Mouse (Mus musculus): ENCODE data around the gene Prdm11.

Gene Prdm11

DNA sequence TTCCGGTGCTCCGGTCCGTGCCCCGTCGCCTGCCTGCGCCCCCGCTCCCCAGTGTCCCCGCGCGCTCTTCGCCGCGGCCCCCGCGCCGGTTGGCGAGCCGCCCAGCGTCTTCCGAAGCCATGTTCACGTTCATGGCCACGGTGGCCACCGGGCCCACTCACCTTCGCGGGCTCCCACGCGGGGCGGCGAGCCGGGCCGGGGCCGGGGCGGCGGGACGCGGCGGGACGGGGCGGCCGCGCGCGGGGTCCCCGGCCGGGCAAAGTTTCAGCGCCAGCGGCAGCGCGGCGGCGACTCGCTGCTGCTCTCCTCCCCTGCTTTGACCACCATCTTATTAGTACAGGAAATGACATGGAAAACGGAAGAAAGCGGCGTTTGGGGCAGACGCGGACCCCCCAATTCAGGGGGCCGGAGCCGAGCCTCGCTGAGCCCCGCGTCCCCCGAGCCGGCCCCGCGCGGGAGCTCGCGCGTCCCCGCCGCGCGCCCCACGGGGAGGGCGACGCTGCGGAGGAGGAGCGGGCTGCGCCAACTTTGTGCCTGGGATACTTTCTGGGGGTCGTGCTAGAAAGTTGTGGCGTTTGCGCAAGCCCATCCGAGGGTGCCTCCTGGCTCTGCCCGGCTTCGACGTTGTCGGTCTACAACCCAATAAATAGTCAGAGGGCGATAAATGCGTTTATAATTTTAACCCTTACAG lies at the start of gene Prdm11:
Gene Prdm11 (minus strand): TSS at position 350 of the 691 bp plus-strand sequence.
- peak in 1 of 2 experiments; percentile 57 for DNase-seq

DNA sequence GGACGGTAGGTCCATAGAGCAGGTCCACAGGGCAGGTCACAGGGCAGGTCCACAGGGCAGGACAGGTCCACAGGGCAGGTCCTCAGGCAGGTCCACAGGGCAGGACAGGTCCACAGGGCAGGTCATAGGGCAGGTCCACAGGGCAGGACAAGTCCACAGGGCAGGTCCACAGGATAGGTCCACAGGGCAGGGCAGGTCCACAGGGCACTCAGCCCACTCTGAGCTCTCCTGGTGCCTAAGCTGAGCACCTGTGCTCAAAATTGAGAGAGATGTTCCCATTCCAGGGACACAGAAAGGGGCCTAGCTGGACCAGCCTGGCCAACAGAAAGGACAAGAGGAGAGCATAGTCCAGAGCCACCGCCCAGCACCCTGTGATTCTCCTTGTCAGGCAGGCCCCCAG lies 46.4 kb upstream of the Prdm11 start:
- DNase-seq = no peak

DNA sequence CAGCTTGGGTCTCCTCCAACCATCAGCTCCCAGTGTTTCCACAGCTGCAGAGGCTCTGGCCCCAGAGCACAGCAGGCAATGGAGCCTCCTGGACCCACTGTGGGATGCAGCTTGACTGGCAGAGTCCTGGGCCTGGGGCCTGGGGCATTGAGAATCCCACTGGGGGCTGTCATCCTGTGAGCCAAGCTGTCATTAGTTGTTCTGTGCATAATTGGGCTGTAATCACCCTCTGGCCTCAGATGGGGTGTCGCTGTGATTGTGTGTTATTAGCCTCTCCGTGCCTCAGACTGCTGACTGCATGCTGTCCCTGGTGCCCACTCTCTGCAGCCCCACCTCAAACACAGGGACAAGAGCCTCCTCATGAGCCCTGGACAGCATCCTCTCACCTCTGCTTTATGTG lies 45.7 kb upstream of the Prdm11 start:
- peak; percentile 42 to 68 for DNase-seq

DNA sequence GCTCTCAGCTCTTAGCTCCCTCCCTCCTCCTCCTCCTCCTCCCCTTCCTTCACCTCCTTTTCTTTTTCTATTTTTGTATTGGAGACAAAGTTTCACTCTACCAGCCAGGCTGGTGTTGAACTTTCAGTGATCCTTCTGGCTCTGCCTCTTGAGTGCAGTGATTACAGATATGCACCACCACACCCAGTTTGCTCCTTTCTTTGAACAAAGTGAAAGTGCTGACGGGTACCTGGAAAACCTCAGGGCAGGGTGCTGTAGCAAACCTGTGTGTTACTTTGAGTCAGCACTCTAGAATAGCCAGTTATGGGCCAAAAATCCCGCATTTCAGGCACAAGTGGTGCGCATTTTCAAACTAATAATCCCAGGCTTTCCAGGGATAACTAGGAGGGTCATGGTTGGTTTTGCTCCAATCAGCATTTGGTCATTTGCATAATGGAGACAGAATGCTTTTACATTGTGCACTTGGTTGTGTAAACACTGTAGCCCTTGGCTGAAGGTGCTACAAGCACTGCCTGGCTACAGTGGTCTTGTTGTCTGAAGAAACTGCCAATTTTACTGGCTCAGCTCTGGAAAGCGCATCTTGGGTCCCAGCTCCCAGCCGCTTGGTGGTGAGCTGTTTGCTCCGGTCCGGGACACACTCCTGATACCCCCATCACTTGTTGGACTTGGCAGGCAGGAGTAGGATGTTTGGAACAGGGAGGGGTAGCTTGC lies 43.6 kb upstream of the Prdm11 start:
- DNase-seq = no peak

DNA sequence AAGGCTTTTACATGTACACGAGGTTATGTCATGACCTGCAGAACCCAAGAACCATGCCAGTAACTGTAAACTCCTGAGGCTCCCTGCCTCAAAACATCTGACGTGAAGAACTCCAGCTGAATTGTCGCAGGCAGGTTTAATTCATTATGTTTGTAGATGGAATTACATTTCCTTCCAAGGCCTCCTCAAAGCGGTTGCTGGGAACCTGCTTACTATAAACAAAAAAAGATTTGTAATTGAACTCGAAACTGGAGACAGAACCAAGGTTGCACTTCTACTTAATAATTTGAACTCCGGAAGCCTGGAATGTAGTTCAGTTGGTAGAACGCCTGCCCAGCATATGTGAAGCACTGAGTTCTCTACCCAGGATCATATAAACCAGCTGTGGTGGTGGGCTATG lies 42.0 kb upstream of the Prdm11 start:
- DNase-seq = no peak

DNA sequence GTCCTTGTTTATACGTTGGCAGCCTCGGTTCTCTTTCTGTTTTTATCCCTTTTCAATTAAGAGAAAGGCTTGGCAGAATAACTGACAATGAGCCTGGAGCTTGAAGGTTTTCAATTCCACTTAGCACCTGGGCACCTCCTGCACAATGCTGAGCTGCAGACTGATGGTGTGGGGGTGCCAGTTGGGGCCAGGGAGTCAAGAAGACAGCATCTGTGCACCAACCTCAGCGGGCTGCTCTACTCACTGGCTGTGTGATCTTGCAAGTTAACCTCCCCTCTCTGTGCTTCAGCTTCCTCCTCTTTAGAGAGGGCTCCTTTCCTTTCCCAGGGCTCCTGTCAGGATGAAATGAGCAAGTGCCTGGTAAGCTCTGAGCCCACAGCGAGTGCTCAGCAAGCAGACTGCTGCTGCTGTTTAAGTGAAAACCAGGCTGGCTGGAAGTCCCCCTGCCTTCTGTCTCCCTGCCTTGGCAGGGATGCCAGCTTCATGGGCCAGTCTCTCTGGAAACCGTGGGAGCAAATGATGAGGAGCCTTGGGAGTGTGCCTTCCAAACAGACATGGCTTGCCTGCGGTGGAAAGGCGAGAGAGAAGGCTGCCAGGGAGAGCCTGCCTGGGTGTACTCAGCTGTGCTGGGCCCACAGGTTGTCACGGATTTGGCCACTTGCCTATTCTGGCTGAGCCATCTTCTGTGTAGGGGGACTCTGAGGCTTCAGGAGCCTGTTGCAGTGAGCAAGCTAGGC lies 39.5 kb upstream of the Prdm11 start:
- peak; percentile 66 to 78 for DNase-seq

DNA sequence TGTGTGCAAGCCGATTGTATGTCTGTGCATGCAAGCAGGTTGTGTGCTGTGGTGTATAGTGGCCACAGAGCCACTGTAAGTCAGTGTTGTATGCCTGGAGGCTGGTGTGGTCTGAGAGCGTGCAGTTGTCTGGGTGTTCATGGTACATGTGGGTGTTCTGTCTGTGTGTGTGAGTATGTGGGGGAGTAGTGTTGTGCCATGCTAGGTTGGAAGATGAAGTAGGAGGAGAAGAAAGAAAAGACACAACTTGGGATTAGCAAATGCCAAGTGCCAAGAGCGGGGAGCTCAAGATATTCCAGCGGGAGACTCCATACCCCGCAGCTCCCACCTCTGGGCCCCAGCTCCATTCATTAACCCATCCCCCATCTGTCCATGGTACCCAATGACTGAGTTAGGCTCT lies 38.5 kb upstream of the Prdm11 start:
- DNase-seq = no peak

DNA sequence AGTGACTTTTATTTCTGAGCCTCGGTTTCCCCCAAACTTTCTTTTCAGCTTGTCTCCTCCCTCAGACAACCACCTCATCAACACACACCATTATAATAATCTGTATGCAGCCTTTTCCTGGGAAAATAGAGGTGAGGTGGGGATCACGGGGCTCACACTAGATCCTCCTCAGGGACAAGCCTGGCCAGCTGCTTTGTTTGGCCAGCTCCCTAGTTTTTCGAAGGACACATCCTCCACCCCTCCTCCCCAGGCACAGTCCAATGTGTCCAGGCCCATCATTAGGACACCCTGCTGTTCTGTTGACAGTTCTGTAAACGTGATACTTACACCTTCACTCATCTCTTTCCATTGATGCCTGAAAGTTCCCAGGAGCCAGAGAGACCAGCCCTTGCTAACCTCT lies 37.4 kb upstream of the Prdm11 start:
- peak in 1 of 2 experiments; percentile 17 for DNase-seq

DNA sequence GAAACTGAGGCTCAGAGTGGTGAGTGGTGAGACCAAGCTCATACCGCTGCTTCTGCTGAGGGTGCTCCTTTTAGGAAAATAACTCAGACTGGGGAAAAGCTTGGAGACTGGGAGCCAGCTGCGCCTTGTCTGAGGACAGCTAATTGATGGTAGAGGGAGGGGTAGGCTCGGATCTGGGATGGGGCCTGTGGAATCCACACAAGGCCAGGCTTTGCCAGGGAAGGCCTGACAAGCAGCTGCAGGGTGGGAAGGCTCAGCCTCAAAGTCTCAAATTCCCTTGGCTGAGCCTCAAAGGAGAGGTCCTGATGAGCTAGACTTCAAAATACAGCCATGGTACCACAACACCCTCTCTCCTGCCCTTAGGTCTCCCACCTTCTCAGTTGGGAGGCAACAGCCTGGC lies 36.9 kb upstream of the Prdm11 start:
- peak in 1 of 2 experiments; percentile 17 for DNase-seq

DNA sequence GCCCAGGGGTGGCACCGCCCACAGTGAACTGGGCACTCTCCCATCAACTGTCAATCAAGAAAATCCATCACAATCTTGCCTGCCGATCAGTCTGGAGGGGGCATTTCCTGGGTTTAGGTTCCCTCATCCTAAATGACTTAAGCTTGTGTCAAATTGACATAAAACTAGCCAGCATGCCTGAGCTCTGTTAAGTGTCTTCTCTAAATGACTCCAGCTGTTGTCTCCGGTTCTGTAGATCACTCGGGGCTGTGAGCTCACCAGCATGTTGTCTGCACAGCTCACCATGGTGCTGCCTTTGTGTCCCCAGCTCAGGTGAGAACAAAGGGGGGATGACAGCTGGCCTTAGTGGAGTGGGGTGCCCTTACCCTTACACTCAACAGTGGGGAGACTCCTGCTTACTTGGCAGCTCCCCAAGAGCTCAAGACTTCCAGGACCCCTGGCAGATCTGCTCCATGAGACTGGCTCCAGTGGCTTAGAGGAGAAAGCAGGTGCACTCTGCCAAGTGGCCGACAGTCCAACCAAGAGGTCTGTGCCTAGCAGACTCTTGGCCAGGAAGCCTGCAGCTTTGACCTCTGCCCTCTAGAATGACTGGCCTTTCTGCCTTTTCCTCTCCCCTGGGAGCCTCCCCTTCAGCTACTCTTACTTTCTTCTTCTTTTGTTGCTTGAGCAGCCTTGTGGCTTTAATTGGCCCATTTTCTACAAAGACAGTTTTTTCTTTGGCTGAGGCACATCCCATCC lies 35.1 kb upstream of the Prdm11 start:
- DNase-seq = peak in 1 of 2 experiments; percentile 28

DNA sequence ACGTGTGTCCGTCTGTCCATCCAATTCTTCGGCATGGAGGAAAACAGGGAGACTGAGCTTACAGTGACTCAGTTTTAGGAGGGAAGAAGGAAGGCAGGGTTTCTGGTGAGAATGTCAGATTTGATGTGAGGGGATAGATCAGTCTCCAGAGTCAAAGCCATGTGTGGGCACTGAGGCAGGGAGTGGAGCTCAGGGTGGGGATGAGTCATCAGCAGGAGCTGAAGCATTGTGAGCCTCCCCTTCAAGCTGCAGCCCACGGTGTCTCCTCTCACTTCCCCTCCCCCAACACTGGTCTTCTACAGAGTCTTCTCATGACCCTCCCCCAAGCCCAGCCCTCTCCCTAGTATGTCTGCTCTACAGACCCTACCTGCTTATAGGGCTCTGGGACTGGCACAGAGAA lies 33.4 kb upstream of the Prdm11 start:
- DNase-seq = no peak

DNA sequence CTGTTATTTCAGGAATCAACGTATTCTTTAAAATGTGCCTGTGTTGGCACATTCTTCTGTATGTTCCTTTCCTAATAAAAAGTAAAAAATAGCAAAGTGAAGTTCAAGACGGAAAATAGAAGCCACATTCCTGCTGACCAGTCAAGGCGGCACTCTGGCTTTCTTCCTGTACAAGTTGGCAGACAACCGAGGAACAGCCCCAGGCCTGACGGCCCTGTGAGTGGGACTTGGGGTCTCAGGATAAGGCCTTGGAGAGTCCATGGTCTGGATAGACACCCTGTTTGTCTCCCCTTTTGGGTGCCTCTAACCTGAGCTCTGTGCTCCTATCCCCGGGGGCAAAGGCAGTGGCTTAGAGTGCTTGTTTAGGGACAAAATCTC lies 30.6 kb upstream of the Prdm11 start:
- DNase-seq = peak; percentile 55 to 59

DNA sequence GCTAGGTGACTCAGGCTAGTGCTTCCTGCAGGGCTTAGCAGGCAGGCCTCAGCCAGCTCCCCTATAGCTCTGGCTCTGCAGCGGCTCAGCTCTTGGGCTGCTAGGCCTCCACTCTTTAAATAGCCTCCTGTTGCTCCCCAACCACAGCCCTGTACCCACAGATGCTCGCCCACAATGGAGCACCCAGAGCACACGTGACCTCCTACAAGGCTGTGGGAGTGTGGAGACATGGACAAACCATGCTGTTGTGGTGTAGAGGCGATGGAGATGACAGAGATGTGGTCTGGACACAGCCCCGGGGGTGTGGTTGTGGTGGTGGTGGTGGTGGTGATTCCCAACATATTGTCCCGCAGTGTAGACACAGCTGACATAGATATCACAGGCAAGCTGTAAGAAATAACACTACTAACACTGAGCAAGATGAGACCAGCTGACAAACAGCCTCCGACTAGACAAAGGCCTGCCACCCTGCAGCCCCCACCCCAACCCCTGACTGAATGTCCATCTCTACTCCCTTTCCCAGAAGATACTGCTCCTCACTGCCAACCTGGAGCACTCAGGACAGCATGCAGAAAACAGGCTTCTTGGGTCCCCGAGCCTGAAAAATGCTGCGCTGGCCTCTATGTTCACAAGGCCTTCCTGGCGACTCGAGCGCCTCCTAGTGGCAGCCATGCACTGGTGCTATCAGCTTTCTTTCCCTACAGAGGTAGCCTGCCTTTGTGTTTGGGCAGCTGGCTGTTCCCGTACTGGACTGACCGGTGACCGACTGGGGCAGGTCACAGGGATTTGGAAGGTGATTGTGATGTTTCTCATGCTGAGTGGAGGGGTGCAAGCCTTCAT lies 30.0 kb upstream of the Prdm11 start:
- DNase-seq = peak; percentile 90 to 93

DNA sequence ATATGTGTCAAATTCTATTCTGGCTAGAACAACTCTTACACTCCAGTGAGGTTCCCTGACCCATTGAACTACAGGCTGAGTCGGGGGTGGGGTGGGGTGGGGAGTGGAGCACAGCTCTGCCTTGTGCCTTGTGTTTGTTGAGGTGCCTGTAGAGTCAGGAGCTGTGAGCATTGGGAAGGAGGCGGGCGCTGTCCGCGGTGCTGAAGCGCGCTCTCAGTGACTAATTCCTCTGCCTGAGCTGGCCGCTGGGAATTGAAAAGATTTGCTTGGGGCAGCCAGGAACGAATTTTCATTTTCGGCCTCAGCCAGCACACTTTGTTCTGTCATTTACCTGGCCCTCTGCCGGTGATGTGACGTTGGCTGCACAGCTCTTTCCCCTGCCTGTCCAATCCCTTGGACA lies 25.7 kb upstream of the Prdm11 start:
- peak; percentile 71 to 72 for DNase-seq

DNA sequence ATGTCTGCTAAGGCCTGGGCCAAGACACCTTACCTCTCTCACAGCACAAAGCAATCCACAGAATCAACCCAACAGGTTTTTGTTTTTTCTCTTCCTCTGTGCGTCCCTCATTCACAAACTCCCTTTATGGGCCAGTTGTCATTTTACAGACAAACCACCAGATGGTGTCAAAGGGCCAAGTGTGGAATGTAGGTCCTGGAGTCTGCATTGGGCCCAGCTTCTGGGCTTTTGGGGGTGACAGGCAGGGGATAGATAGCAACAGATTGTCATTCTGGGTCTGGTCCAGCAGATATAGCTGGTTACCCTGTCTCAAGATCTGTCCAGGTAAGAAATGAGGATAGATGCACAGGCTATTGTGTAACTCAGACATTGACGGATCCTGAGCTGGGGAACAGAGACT lies 23.0 kb upstream of the Prdm11 start:
- peak; percentile 74 to 83 for DNase-seq

DNA sequence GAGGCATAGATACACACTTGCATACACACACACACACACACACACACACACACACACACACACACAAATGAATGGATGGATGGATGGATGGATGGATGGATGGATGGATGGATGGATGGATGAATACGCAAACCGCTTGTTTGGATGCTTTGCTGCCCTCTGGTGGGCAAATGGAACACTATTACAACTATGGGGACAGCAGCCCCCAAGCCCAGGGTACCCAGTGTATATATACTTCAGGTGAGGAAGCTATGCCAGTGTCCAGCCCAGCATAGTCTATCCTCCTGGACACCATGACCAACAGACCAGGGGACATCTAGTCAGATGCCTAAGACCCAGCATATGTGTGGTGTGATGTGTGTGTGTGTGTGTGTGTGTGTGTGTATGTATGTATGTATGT lies 17.4 kb upstream of the Prdm11 start:
- peak; percentile 88 to 91 for DNase-seq

DNA sequence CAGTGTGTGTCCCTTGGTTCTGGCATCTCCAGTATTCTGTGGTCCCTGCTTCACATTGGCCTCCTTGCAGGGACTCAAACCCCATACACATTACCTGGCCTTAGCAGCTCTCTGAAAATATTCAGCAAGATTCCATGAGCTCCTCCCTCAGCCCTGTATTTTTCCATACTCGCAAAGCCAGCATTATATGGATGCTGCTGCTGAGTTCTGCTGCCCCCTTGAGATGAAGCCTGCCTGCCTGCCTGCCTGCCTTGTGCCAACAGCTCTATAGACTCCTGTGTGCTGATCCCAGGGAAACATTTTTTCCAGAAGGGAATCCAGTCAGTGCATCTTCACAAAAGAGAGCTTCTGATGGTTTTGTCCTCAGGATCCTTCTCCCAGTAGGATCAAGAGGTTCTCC lies 5.9 kb upstream of the Prdm11 start:
- DNase-seq = no peak

DNA sequence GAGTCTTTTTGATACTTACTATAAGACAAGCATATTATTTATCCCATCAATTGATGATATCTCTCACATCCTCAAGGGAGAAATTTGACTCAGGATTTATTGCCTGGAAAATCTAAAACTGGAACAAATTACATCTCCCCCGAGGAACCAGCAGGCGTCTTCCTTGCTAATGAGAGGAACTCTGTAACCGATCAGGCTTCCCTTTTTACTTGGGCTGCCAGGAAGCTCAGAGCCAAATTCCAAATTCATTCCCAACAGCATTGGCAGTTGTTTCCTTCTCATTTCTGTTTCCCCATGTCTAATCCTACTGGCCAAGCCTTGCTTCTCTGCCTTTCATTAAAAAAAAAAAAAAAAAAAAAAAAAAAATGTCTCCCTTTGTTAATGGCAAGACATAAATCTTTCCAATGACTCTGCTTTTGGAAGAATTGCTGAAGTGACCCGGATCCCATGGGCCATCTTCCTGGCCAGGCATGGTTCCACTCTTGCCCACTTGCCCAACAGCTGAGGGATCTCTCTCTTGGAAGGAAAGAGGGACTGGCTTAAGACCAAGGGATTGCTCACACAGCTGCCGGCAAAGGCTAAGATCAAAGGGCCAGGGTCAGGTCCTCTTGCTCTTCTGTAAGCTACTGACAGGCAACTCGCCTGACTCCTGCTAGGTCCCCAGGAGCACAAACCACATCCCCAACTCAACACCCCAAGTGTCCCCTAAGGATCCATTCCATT lies 2.8 kb upstream of the Prdm11 start:
- DNase-seq = peak in 1 of 2 experiments; percentile 38

DNA sequence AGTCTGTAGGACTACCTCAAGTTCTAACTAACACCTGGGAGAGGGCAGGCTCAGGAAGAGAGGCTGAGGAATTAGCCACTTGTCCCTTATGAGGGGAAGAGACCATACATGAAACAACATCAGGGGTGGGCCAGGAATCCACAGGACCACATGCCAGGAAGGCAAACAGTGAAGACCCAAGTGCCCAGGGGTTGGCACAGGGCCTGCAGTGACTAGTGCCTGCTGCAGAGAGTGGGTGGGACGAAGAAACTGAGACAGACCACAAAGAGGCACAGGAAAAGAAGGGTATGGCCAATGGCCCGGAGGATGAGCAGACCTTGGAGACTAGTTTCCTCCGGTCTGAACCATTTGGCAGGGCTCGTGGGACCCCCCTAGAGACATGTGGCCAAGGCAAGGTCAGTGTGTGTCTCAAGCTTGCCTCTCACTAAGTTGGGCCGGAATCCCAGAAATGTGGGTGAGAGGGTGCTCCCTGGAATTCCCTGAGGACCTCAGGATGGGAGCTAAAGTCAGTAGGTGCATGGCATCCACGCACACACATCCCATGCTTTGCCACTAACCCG lies 1.6 kb upstream of the Prdm11 start:
- peak in 1 of 2 experiments; percentile 37 for DNase-seq

DNA sequence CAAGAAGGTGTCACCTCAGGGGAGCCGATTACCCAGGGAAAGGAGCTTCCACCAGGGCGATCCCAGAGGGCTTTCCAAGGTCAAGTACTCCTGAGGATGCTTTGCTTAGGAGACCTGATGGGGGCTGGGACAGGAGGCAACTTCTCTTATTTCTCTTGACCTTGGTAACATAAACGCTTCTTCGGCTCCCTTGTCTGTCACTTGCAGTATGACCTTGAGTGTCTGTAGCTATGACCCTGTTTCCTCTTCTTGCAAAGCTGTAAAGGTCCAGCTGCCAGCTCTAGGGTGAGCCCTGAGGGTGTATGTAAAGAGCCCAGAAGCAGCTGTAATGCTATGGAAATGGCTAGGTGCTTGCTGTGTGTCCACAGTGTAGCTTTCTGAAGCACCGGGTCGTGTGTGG lies 1.1 kb upstream of the Prdm11 start:
- DNase-seq = peak in 1 of 2 experiments; percentile 11

DNA sequence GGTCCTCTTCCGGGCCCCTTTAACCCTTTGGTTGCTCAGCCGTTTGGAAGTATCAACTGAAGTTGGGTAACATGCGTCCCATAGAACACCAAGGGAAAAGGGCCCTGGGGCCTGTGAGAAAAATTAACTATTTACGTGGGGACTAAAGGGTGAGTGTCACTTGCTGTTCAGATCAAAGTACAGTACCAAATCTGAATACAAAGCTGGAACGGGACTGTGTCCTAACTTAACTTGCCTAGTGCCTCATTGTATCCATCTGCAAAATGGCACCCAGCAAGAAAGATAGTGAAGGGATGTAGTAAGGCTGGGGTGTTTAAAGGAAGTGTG lies 505 bp upstream of the Prdm11 start:
- no peak for DNase-seq
